Mouse (Mus musculus) c-Kit-positive CD71-positive TER-119-positive erythroid progenitor cells, embryonic 14.5 days (primary cell): ENCODE data around the gene Cnga1.

Experiments used
- DNase-seq: peaks from one replicate; pipeline ENCODE4 v3.0.0-alpha.2; 2013; ENCODE audit warnings: low spot score

The Cnga1 gene

GRCm38 (mm10) chr5:72644175-72644574, at the start of gene Cnga1:
TSS of gene Cnga1 (minus strand) at chr5:72644275.
- DNase-seq, result no peak

- no peak for DNase-seq
Observed at GRCm38 (mm10) chr5:72690516-72690915, 46.4 kb upstream of the Cnga1 start.

GRCm38 (mm10) chr5:72689556-72689955, 45.5 kb upstream of the Cnga1 start:
- DNase-seq, result no peak

- DNase-seq, result no peak
Observed at GRCm38 (mm10) chr5:72681451-72681850, 37.4 kb upstream of the Cnga1 start.

GRCm38 (mm10) chr5:72674994-72675542, 31.0 kb upstream of the Cnga1 start:
- DNase-seq, result no peak

- DNase-seq, result no peak
Observed at GRCm38 (mm10) chr5:72671017-72671699, 27.1 kb upstream of the Cnga1 start.

GRCm38 (mm10) chr5:72668351-72668750, 24.3 kb upstream of the Cnga1 start:
- no peak for DNase-seq

- DNase-seq, result no peak
Observed at GRCm38 (mm10) chr5:72666428-72666827, 22.4 kb upstream of the Cnga1 start.

- DNase-seq, result peak; percentile 42
Observed at GRCm38 (mm10) chr5:72665281-72665680, 21.2 kb upstream of the Cnga1 start.

GRCm38 (mm10) chr5:72664854-72665253, 20.8 kb upstream of the Cnga1 start:
- DNase-seq, result no peak

GRCm38 (mm10) chr5:72664126-72664525, 20.1 kb upstream of the Cnga1 start:
- DNase-seq, result no peak

GRCm38 (mm10) chr5:72661051-72661781, 17.1 kb upstream of the Cnga1 start:
- no peak for DNase-seq

GRCm38 (mm10) chr5:72658375-72658774, 14.3 kb upstream of the Cnga1 start:
- DNase-seq, result no peak

GRCm38 (mm10) chr5:72656270-72656791, 12.3 kb upstream of the Cnga1 start:
- no peak for DNase-seq

- DNase-seq, result no peak
Observed at GRCm38 (mm10) chr5:72653068-72653674, 9.1 kb upstream of the Cnga1 start.

- DNase-seq, result no peak
Observed at GRCm38 (mm10) chr5:72648987-72649735, 5.1 kb upstream of the Cnga1 start.

- no peak for DNase-seq
Observed at GRCm38 (mm10) chr5:72647958-72648595, 4.0 kb upstream of the Cnga1 start.

GRCm38 (mm10) chr5:72647418-72647907, 3.4 kb upstream of the Cnga1 start, which contains the start of gene Nipal1:
TSS of gene Nipal1 (plus strand) at chr5:72647795.
- peak; percentile 53 for DNase-seq

GRCm38 (mm10) chr5:72646996-72647395, 2.9 kb upstream of the Cnga1 start:
- DNase-seq, result no peak

- DNase-seq, result no peak
Observed at GRCm38 (mm10) chr5:72646131-72646530, 2.1 kb upstream of the Cnga1 start.

- DNase-seq, result no peak
Observed at GRCm38 (mm10) chr5:72643655-72644054, 420 bp downstream of the Cnga1 start.
